Mouse (Mus musculus) left cerebral cortex, adult 11 months (tissue): ENCODE results near the gene Ttyh3.

Source experiments
- DNase-seq: peaks from one replicate; pipeline ENCODE4 v3.0.0; 2022; ENCODE audit warnings: low spot score

Gene Ttyh3

DNA sequence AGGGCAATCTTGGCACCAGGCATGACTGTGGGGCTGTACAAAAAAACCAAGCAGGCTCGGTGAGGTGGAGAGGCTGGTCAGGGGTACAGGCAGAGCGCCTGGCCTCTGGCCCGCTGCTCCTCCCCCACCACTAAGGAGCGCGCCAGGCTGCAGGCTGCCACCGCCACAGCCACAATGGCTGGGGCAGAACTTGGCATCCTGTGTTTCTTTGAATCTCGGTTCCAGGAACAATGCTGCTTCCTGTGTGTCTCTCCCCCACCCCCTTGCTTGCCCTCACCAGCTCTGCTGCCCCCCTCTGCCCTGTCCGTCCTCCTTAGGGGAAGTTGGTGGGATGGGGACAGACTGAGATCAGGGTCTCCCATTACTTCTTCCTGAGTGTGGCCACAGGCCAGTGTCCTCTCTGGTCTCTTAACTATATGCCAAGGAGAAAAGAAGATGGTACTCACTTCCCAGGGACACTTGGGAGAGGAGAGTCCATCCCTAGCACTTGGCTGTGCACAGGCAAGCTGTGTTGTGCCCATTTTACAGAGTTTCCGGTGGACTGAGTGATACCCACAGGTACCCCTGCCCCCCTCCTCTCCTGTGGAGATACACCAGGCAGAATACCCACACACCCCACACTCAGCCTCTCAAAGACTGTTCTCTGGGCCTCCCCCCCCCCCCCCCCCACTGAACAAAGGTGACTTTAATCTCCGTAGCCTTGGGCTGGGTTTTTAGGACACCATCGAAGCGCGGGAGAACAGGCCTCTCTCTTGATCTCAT is 39.1 kb downstream of the Ttyh3 start:
- DNase-seq = no peak

- DNase-seq = no peak
Measured at GRCm38 (mm10) chr5:140608634-140609015, 40.2 kb downstream of the Ttyh3 start.

DNA sequence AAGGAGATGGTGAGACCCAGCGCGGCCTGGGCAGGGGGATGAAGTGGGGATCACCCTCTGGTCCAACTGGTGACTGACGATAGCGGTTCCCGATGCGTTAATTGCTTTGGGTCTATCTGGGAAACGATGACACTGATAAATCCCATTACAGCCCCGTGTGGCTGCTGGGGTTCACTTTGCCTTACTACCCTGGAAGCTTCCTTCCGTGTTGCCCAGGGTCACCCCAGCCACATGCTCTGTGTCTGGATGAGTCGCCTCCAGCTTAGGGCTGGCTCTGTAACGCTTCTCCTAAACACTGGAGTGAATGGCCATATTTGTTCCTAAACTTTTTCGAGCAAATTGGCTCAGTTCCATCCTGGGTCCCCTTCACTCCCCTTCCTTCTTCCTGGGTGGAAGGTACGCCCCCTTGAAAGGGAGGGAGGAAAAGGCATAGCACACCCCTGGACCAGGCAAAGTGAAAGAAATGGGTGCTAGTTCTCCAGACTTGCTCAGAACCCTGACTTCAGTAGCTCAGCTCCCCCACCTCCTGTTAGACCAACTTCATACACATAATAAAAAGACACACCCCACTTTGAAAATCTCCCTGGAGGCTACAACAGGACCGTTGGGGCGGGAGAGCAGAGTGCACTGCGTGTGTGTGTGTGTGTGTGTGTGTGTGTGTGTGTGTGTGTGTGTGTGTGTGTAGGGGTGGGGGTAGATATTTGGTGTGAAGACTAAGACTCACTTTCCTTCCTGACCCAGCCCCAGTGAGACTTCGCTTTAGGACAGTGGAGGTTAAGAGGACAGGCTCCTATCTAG is 40.8 kb downstream of the Ttyh3 start:
- DNase-seq = no peak

GRCm38 (mm10) chr5:140607001-140607835 is 41.6 kb downstream of the Ttyh3 start, which contains the start of gene Lfng:
TSS of gene Lfng (plus strand) at chr5:140607320.
- no peak for DNase-seq

GRCm38 (mm10) chr5:140606386-140606785 is 42.4 kb downstream of the Ttyh3 start:
- DNase-seq = no peak

DNA sequence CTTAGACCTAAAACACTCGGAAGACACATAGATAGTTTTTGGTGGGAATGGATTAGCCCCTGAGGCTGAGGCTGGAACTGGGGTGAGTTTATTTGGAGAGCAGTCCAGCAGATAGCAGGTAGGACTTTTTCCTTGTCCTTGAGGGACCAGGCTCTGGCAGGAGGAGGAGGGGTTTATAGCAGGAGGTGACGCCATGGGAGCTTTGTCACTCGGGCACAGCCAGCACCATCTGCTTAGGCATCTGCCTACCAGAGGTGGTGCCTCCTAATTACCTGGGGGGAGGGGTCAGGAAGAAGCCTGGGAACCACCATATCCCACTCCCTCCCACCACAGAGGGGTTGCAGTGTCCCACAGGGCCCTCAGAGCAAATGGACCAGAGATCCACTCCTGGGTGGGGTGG is 43.6 kb downstream of the Ttyh3 start:
- no peak for DNase-seq

- no peak for DNase-seq
Measured at GRCm38 (mm10) chr5:140604386-140604785, 44.4 kb downstream of the Ttyh3 start.

- no peak for DNase-seq
Measured at GRCm38 (mm10) chr5:140602540-140602939, 46.3 kb downstream of the Ttyh3 start.

GRCm38 (mm10) chr5:140601712-140602111 is 47.1 kb downstream of the Ttyh3 start:
- no peak for DNase-seq

GRCm38 (mm10) chr5:140599939-140600338 is 48.9 kb downstream of the Ttyh3 start:
- no peak for DNase-seq

DNA sequence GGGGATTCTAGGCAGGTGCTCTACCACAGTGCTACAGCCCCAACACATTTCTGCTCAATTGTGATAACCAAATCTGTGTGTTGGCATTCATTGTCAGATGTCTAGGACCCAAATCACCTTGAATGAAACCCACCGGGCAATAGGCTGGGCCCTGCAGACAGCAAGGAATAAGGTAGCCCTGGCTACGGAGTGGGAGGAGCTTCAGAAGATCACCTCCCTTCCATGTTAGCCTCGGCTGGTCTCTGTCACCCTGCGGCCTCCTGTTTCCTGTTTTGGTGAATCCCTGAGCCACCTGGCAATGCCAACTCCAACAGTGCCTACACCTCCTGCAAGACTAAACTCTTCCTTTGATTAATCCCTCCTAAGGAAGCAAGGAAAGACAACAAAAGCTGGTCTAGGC is 51.0 kb downstream of the Ttyh3 start:
- DNase-seq = no peak

DNA sequence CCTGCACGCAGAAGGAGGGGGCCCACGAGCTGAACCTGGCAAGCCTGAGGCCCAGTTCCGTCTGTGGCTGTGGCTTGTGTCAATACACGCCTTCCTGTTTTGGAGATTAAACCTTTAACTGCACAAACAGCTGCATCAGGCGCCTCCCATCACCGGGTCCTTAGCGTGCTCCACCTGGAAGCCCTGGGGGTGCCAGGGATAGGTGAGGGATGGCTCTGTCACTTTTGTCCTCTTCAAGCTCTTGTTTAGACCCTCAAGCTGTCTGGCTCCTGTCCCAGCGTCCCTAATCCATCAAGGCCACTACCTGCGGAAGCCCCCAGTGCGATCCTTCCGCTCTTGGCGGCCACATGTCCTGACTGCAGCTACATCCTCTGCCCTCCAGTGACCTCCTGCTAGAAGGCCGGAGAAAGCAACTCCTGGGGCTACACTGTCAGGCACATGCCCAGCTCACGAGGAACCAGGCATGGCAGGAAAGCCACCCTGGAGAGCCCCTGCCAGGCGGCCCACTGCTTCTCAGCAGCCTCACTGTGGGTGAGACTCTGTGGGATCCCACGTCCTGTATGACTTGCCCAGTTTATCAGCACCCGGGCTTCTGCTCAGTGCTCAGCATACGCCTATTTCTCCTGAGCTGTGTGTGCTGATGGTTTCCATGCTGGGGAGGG is 51.8 kb downstream of the Ttyh3 start:
- DNase-seq = no peak

DNA sequence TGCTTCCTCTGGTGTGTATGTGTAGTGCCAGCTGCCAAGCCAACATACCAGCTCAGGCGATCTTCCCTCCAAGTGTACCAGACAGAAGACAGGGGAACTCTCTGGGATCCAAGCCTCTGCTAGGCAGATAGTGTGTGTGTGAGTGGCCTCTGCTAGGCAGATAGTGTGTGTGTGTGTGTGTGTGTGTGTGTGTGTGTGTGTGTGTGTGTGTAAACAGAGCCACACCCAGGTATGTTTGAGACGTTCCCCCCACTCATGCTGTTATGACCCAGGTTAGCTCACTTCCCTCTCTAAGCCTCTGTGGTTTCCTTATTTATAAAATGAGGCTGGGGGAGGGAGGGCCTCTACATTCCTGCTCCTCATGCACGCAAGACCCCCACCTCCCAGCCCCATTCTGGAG is 52.4 kb downstream of the Ttyh3 start:
- DNase-seq = no peak

DNA sequence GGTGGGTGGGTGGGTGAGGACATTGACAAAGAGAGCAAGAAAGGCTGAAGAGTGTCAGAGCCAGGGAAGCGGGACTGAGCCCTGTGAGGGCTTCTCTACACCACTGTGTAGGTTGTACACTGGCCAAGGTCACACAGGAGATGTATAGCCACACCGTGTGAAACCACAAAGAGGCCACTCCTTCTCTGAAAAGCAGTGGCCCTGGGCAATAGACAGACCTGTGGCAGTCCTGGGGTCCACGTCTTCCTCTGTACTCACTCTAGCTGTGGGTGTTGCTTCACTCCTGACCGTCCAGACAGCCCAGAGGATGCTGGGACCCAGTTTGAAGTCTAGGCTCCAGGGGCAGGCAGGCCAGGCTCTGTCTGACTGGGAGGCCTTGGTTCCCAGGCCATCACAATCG is 54.0 kb downstream of the Ttyh3 start:
- DNase-seq = no peak

DNA sequence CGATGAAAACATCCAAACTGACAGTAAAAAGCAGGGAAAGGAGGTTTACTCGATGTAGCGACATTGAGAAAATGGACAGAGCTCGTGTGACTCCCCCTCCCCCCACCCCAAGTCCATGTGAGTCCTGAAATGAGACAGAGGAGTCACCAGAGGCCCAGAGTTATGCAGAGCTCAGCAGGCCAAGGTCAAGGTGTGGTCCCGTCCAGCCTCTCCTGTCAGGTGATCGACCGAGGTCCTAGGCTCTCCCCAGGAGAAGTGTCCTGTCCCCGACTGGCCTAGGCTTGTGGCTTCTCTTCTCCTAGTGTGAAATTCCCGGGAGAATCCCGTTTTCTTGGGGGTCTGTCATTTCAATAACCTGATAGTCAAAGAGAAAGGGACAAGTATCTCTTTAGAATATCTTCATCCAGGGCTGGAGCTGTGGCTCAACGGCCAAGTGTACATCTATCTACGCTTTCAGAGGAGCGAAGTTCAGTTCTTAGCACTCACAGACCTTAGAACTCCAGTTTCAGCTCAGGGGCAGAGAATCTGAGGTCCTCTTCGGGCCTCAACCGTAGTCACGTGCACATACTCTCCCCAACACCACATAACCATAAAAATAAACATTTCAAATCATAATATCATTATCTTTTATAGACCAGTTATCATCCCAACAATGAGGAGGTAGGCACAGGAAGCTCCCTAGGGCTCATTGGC is 59.6 kb downstream of the Ttyh3 start:
- no peak for DNase-seq

DNA sequence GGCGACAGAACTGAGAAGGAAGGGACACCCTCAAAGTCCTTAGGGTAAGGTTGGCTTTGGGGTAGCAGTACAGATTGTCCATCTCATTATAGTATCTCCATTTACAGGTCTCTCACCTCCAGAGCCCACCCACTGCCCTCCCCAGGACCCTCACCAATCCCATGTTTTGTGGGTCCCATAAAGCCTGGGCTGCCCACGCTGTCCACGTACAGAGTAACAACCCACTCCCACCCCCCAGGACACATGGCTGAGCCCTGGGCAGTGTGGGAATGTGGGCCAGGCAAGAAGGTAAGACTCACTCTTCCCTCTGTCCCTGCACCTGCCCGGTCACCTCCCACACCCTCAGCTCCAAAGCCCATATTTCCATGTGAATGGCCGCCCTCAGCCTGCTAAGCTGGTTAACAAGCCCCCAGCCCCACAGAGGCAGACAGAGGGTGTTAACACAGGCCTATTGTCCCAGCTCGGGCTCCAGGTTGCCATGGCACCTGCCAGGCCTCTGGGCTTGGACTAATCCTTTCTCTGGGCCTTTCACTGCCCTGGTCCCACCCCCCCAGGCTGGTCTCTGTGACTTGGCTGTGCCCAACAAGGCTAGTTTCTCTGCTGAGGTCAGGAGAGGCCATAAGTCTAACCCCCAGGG is 65.0 kb downstream of the Ttyh3 start:
- DNase-seq = no peak

- no peak for DNase-seq
Measured at GRCm38 (mm10) chr5:140582995-140583731, 65.7 kb downstream of the Ttyh3 start.

- DNase-seq = no peak
Measured at GRCm38 (mm10) chr5:140581569-140581968, 67.3 kb downstream of the Ttyh3 start.

- DNase-seq = no peak
Measured at GRCm38 (mm10) chr5:140579771-140580170, 69.1 kb downstream of the Ttyh3 start.

GRCm38 (mm10) chr5:140579221-140579620 is 69.6 kb downstream of the Ttyh3 start:
- no peak for DNase-seq
